Mouse (Mus musculus): ENCODE data around the gene Adgrv1. TPM values are rescaled to one million over a fixed set of nuclear protein-coding genes. Genes with fewer than 3 reads are reported as not detected.

Gene Adgrv1
- polyA plus RNA-seq, 1 experiment from 2014 or later, result 2.2 TPM

GRCm38 (mm10) chr13:81342987-81343596 is 289.9 kb downstream of the Adgrv1 start:
- Histone ChIP-seq H3K9ac (replicated peaks; ENCODE audit: low read depth) (no peak overlapping the region), H3K4me2 (replicated peaks; ENCODE audit: low read depth, low read length) (no peak overlapping the region), H3K9me3 (ENCODE audit: low read length) (no peaks in the 10 kb centered on the region), H3K27ac (ENCODE audit: low read length) (no peak overlapping the region), H3K36me3 (ENCODE audit: insufficient read depth, low read length) (no peaks in the 10 kb centered on the region), H3K4me1 (ENCODE audit: insufficient read depth, low read depth, low read length) (no peaks in the 10 kb centered on the region), H3K27me3 (replicated peaks; ENCODE audit: insufficient read depth, low read length) (no peaks in the 10 kb centered on the region), H3K4me3 (ENCODE audit: low read depth, low read length) (no peak overlapping the region)
- TF ChIP-seq EP300 (IDR thresholded peaks at IDR 0.05) (no peak), CTCF (IDR thresholded peaks at IDR 0.05) (no peak)
- 55% methylated on average over 2 of the region's 2 CpGs for WGBS
- ATAC-seq (no peak), DNase-seq (ENCODE audit: low spot score) (peak; percentile 35)

DNA sequence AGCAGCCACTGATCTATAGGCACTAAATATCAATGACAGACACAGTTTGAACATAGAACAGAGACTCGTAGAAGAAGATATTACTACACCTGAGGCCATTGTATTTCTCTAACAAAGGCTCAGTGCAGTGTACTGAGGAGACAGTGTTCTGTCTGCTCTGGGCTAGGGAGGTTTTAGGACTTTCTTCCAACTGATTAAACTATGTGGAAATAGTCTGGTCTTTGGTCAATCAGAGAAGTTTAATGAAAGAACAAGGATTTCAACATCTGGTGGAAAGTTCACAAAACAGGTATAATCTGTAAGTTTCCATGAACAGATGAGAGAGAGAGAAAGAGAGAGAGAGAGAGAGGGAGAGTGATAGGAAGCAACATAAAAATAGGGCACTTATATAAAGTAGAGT is 297.7 kb downstream of the Adgrv1 start:
- H3K4me3 ChIP-seq (ENCODE audit: low read depth, low read length), result no peak overlapping the region
- WGBS, result 91% methylated on average over 1 of the region's 1 CpGs
- H3K27me3 ChIP-seq (replicated peaks; ENCODE audit: insufficient read depth, low read length), result no peaks in the 10 kb centered on the region
- no peak overlapping the region for H3K9ac ChIP-seq (replicated peaks; ENCODE audit: low read depth)
- H3K9me3 ChIP-seq (ENCODE audit: low read length), result no peaks in the 10 kb centered on the region
- DNase-seq (ENCODE audit: low spot score), result no peak
- ATAC-seq, result no peak
- no peaks in the 10 kb centered on the region for H3K36me3 ChIP-seq (ENCODE audit: insufficient read depth, low read length)
- TF ChIP-seq EP300 (IDR thresholded peaks at IDR 0.05) (no peak), CTCF (IDR thresholded peaks at IDR 0.05) (no peak)
- H3K27ac ChIP-seq (ENCODE audit: low read length), result no peak overlapping the region
- no peak overlapping the region for H3K4me2 ChIP-seq (replicated peaks; ENCODE audit: low read depth, low read length)
- no peaks in the 10 kb centered on the region for H3K4me1 ChIP-seq (ENCODE audit: insufficient read depth, low read depth, low read length)

GRCm38 (mm10) chr13:81332018-81332417 is 300.9 kb downstream of the Adgrv1 start:
- Histone ChIP-seq H3K4me3 (ENCODE audit: low read depth, low read length) (no peak overlapping the region), H3K27ac (ENCODE audit: low read length) (no peak overlapping the region), H3K9ac (replicated peaks; ENCODE audit: low read depth) (no peak overlapping the region), H3K36me3 (ENCODE audit: insufficient read depth, low read length) (no peaks in the 10 kb centered on the region), H3K9me3 (ENCODE audit: low read length) (no peaks in the 10 kb centered on the region), H3K4me2 (replicated peaks; ENCODE audit: low read depth, low read length) (no peak overlapping the region), H3K4me1 (ENCODE audit: insufficient read depth, low read depth, low read length) (no peaks in the 10 kb centered on the region), H3K27me3 (replicated peaks; ENCODE audit: insufficient read depth, low read length) (no peaks in the 10 kb centered on the region)
- ATAC-seq (peak; percentile 16; the same call in 1 of the 2 replicates), DNase-seq (ENCODE audit: low spot score) (no peak)
- 10% methylated on average over 3 of the region's 3 CpGs for WGBS
- TF ChIP-seq CTCF (IDR thresholded peaks at IDR 0.05), result no peak

GRCm38 (mm10) chr13:81329762-81330161 is 303.2 kb downstream of the Adgrv1 start:
- no peak overlapping the region for H3K27ac ChIP-seq (ENCODE audit: low read length)
- no peak overlapping the region for H3K4me2 ChIP-seq (replicated peaks; ENCODE audit: low read depth, low read length)
- H3K4me1 ChIP-seq (ENCODE audit: insufficient read depth, low read depth, low read length), result no peaks in the 10 kb centered on the region
- 76% methylated on average over 5 of the region's 5 CpGs for whole genome bisulfite sequencing
- H3K27me3 ChIP-seq (replicated peaks; ENCODE audit: insufficient read depth, low read length), result no peaks in the 10 kb centered on the region
- no peak for DNase-seq (ENCODE audit: low spot score)
- no peaks in the 10 kb centered on the region for H3K9me3 ChIP-seq (ENCODE audit: low read length)
- H3K4me3 ChIP-seq (ENCODE audit: low read depth, low read length), result no peak overlapping the region
- no peak for ATAC-seq
- no peak overlapping the region for H3K9ac ChIP-seq (replicated peaks; ENCODE audit: low read depth)
- no peaks in the 10 kb centered on the region for H3K36me3 ChIP-seq (ENCODE audit: insufficient read depth, low read length)
- TF ChIP-seq CTCF (IDR thresholded peaks at IDR 0.05) (no peak), EP300 (IDR thresholded peaks at IDR 0.05) (no peak)

GRCm38 (mm10) chr13:81328181-81328580 is 304.8 kb downstream of the Adgrv1 start:
- ATAC-seq (no peak), DNase-seq (ENCODE audit: low spot score) (no peak)
- TF ChIP-seq CTCF (IDR thresholded peaks at IDR 0.05) (no peak), EP300 (IDR thresholded peaks at IDR 0.05) (no peak)
- Histone ChIP-seq H3K27ac (ENCODE audit: low read length) (no peak overlapping the region), H3K4me3 (ENCODE audit: low read depth, low read length) (no peak overlapping the region), H3K27me3 (replicated peaks; ENCODE audit: insufficient read depth, low read length) (no peaks in the 10 kb centered on the region), H3K9me3 (ENCODE audit: low read length) (no peaks in the 10 kb centered on the region), H3K4me1 (ENCODE audit: insufficient read depth, low read depth, low read length) (no peaks in the 10 kb centered on the region), H3K9ac (replicated peaks; ENCODE audit: low read depth) (no peak overlapping the region), H3K36me3 (ENCODE audit: insufficient read depth, low read length) (no peaks in the 10 kb centered on the region), H3K4me2 (replicated peaks; ENCODE audit: low read depth, low read length) (no peak overlapping the region)
- 79% methylated on average over 1 of the region's 1 CpGs for WGBS

- ATAC-seq, result no peak
Observed at GRCm38 (mm10) chr13:81325606-81326215, 307.2 kb downstream of the Adgrv1 start.

More at GRCm38 (mm10) chr13:81325606-81326215, 307.2 kb downstream of the Adgrv1 start:
- Histone ChIP-seq H3K4me1 (ENCODE audit: insufficient read depth, low read depth, low read length) (no peaks in the 10 kb centered on the region), H3K4me3 (ENCODE audit: low read depth, low read length) (no peak overlapping the region), H3K4me2 (replicated peaks; ENCODE audit: low read depth, low read length) (no peak overlapping the region), H3K36me3 (ENCODE audit: insufficient read depth, low read length) (no peaks in the 10 kb centered on the region), H3K9ac (replicated peaks; ENCODE audit: low read depth) (no peak overlapping the region), H3K27me3 (replicated peaks; ENCODE audit: insufficient read depth, low read length) (no peaks in the 10 kb centered on the region), H3K27ac (ENCODE audit: low read length) (no peak overlapping the region), H3K9me3 (ENCODE audit: low read length) (no peaks in the 10 kb centered on the region)
- no peak for TF ChIP-seq CTCF (IDR thresholded peaks at IDR 0.05)
- no peak for TF ChIP-seq EP300 (IDR thresholded peaks at IDR 0.05)
- WGBS, result 81% methylated on average over 2 of the region's 2 CpGs
- no peak for DNase-seq (ENCODE audit: low spot score)
